Mouse (Mus musculus): ENCODE data around the gene E330021D16Rik.

DNA sequence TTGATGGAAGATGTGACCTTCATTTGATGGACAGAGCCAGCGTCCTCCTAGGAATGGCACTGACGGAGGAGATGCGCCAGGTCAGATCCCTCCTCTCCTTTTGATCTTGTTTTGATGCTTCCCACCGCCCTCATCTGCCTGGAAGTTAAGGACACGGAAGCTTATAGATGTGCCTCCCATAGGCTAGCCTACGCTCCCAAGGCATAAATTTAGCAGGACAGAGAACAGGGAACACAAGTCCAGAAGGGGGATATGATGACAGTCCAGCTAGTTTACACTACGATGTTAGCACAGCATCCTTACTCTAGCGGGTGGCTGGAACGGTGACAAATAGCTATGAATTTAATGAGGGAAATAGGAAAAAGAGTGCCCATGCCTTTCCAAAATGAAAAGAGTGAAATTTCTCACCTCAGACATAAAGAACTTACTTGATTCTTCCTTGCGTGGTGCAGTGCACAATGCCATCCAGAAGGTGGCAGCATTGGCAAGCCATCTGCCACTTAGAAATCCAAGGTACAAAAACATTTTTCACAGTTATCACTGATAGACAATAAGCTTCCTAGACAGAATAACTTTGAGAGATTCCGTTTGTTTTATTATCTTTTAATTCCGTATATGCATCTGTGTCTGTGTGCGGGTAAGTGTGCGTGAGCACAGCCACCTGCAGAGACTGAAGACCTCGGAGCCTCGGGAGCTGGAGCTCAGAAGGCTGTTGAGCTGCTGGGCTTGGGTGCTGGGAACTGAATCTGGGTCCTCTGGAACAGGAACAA, 6.9 kb upstream of the E330021D16Rik start:
- TF ChIP-seq POLR2A (IDR thresholded peaks at IDR 0.05; ENCODE audit: control insufficient read depth, low read depth, low read length) (no peak), CTCF (IDR thresholded peaks at IDR 0.05; ENCODE audit: control insufficient read depth, insufficient read depth, insufficient replicate concordance, low read depth, low read length) (peak; percentile 69; the same call in 1 of the 2 replicates)

Measured in testis, adult 2 months (tissue).